Mouse (Mus musculus) CH12.LX (cell line): ENCODE measurements around the gene Zfp385c. TPM values are rescaled to one million over a fixed set of nuclear protein-coding genes. Genes with fewer than 3 reads are reported as not detected.

ENCODE experiments used
- DNase-seq: peaks from one replicate; pipeline ENCODE4 v3.0.0-alpha.2; 2013; ENCODE audit errors: extremely low read depth
- H3K27ac ChIP-seq: 2 replicates; pipeline ENCODE4 v1.5.1; 2012; ENCODE audit warnings: low read depth, mild to moderate bottlenecking, control low read depth, moderate library complexity; ENCODE audit not compliant: insufficient read depth
- H3K27me3 ChIP-seq: replicated peaks from 2 replicates; pipeline ENCODE3; 2012; ENCODE audit warnings: inconsistent platforms
- H3K36me3 ChIP-seq, 2 experiments: replicated peaks in 1 of 2; 2 replicates each; pipeline versions ENCODE3 to v1.6.1; 2012; ENCODE audit warnings: inconsistent platforms in 1 of 2, low read length in 1 of 2, mild to moderate bottlenecking in 1 of 2, mixed read lengths in 1 of 2, moderate library complexity in 1 of 2; ENCODE audit not compliant: control insufficient read depth in 1 of 2, insufficient read depth in 1 of 2
- H3K4me1 ChIP-seq, 2 experiments: 2 replicates each; pipeline ENCODE4 v1.6.1; 2012; ENCODE audit warnings: inconsistent platforms in 1 of 2, moderate library complexity in 1 of 2; ENCODE audit not compliant: insufficient read depth in 2 of 2, control insufficient read depth in 1 of 2
- H3K4me2 ChIP-seq: 2 replicates; pipeline ENCODE4 v1.6.1; 2012; ENCODE audit warnings: low read depth, mild to moderate bottlenecking, control low read depth; ENCODE audit not compliant: poor library complexity, insufficient read depth, severe bottlenecking
- H3K4me3 ChIP-seq, 3 experiments: fragments of 150-350 bp in 1 of 3; sonication (generic) in 1 of 3; replicated peaks in 1 of 3; 2 replicates each; pipeline versions ENCODE3 to v1.5.1; 2011 to 2012; ENCODE audit warnings: low read depth in 2 of 3, low read length in 2 of 3, mild to moderate bottlenecking in 2 of 3, moderate library complexity in 2 of 3, control low read depth in 1 of 3, improper control_type of control experiment in 1 of 3, inconsistent platforms in 1 of 3, mixed read lengths in 1 of 3; ENCODE audit not compliant: poor library complexity in 1 of 3
- H3K79me2 ChIP-seq: replicated peaks from 2 replicates; pipeline ENCODE4 v1.6.1; 2012; ENCODE audit warnings: mild to moderate bottlenecking, moderate library complexity; ENCODE audit not compliant: control insufficient read depth, poor library complexity, insufficient read depth, severe bottlenecking; ENCODE audit errors: extremely low read depth
- H3K9ac ChIP-seq: 2 replicates; pipeline ENCODE4 v1.6.1; 2012; ENCODE audit warnings: low read depth, mild to moderate bottlenecking, control low read depth, moderate library complexity; ENCODE audit not compliant: insufficient read depth
- H3K9me3 ChIP-seq: replicated peaks from 2 replicates; pipeline ENCODE3; 2012; ENCODE audit warnings: low read length, inconsistent platforms, mixed read lengths
- BHLHE40 ChIP-seq: IDR thresholded peaks from 2 replicates; pipeline ENCODE4 v1.6.1; 2011; ENCODE audit warnings: mild to moderate bottlenecking, low read depth, low read length, improper control_type of control experiment
- CHD2 ChIP-seq: IDR thresholded peaks from 2 replicates; pipeline ENCODE4 v1.6.1; 2011; ENCODE audit warnings: low read length, improper control_type of control experiment
- E2F4 ChIP-seq: IDR thresholded peaks from 2 replicates; pipeline ENCODE4 v1.6.1; 2011; ENCODE audit warnings: low read depth, low read length, improper control_type of control experiment; ENCODE audit not compliant: insufficient replicate concordance
- ELF1 ChIP-seq: IDR thresholded peaks from 2 replicates; pipeline ENCODE4 v1.6.1; 2014; ENCODE audit warnings: low read depth, mild to moderate bottlenecking, inconsistent platforms, low read length, improper control_type of control experiment
- EP300 ChIP-seq: IDR thresholded peaks from 2 replicates; pipeline ENCODE4 v1.6.1; 2011; ENCODE audit warnings: low read length, improper control_type of control experiment
- ETS1 ChIP-seq: conservative IDR thresholded peaks from 2 replicates; pipeline ENCODE4 v1.6.1; 2012; ENCODE audit warnings: low read depth, mild to moderate bottlenecking, inconsistent platforms, low read length, improper control_type of control experiment, moderate library complexity
- HCFC1 ChIP-seq: IDR thresholded peaks from 2 replicates; pipeline ENCODE4 v1.6.1; 2012; ENCODE audit warnings: low read depth, mild to moderate bottlenecking, inconsistent platforms, low read length, improper control_type of control experiment
- IRF4 ChIP-seq: IDR thresholded peaks from 2 replicates; pipeline ENCODE4 v1.6.1; 2014; ENCODE audit warnings: low read depth, mild to moderate bottlenecking, inconsistent platforms, low read length, improper control_type of control experiment
- MAFK ChIP-seq: IDR thresholded peaks from 2 replicates; pipeline ENCODE4 v1.6.1; 2011; ENCODE audit warnings: low read length, improper control_type of control experiment; ENCODE audit not compliant: insufficient replicate concordance
- MAX ChIP-seq: IDR thresholded peaks from 2 replicates; pipeline ENCODE4 v1.6.1; 2011; ENCODE audit warnings: low read length, improper control_type of control experiment
- MXI1 ChIP-seq: IDR thresholded peaks from 2 replicates; pipeline ENCODE4 v1.6.1; 2011; ENCODE audit warnings: mild to moderate bottlenecking, low read depth, low read length, improper control_type of control experiment
- MYC ChIP-seq: IDR thresholded peaks from 2 replicates; pipeline ENCODE4 v1.6.1; 2011; ENCODE audit warnings: low read depth, mild to moderate bottlenecking, improper control_type of control experiment, low read length
- NELFE ChIP-seq: IDR thresholded peaks from 2 replicates; pipeline ENCODE4 v1.6.1; 2011; ENCODE audit warnings: low read depth, low read length, improper control_type of control experiment
- PAX5 ChIP-seq: IDR thresholded peaks from 2 replicates; pipeline ENCODE4 v1.6.1; 2012; ENCODE audit warnings: low read length, inconsistent platforms, mixed read lengths
- POLR2AphosphoS2 ChIP-seq: IDR thresholded peaks from 2 replicates; pipeline ENCODE4 v1.6.1; 2011; ENCODE audit warnings: low read depth, low read length, improper control_type of control experiment
- RCOR1 ChIP-seq: conservative IDR thresholded peaks from 2 replicates; pipeline ENCODE4 v1.6.1; 2012; ENCODE audit warnings: low read depth, mild to moderate bottlenecking, inconsistent platforms, low read length, improper control_type of control experiment
- SIN3A ChIP-seq: IDR thresholded peaks from 2 replicates; pipeline ENCODE4 v1.6.1; 2012; ENCODE audit warnings: low read length, improper control_type of control experiment, inconsistent platforms
- TCF12 ChIP-seq: IDR thresholded peaks from 2 replicates; pipeline ENCODE4 v1.6.1; 2014; ENCODE audit warnings: low read depth, mild to moderate bottlenecking, inconsistent platforms, low read length, improper control_type of control experiment
- USF1 ChIP-seq: IDR thresholded peaks from 2 replicates; pipeline ENCODE4 v1.6.1; 2014; ENCODE audit warnings: low read depth, mild to moderate bottlenecking, inconsistent platforms, low read length, improper control_type of control experiment
- USF2 ChIP-seq: conservative IDR thresholded peaks from 2 replicates; pipeline ENCODE4 v1.6.1; 2011; ENCODE audit warnings: low read depth, low read length, improper control_type of control experiment
- ZKSCAN1 ChIP-seq: IDR thresholded peaks from 2 replicates; pipeline ENCODE4 v1.6.1; 2012; ENCODE audit warnings: low read depth, inconsistent platforms, low read length, improper control_type of control experiment, borderline replicate concordance
- ZMIZ1 ChIP-seq: IDR thresholded peaks from 2 replicates; pipeline ENCODE4 v1.6.1; 2012; ENCODE audit warnings: low read depth, mild to moderate bottlenecking, inconsistent platforms, low read length, improper control_type of control experiment
- ZNF384 ChIP-seq: IDR thresholded peaks from 2 replicates; pipeline ENCODE4 v1.6.1; 2012; ENCODE audit warnings: low read depth, low read length, improper control_type of control experiment, inconsistent platforms
- dilution Hi-C: fragments of 300-500 bp; cut with MboI; formaldehyde crosslinking; loops from 2 replicates; pipeline ENCODE4 v1.14.3; 2020; ENCODE audit warnings: low sequenced_read_pairs; ENCODE audit not compliant: extremely low pct_unique_long_range_greater_than_20kb, extremely low pct_ligation_motif_present
- in situ Hi-C: fragments of 300-500 bp; cut with MboI; formaldehyde crosslinking; loops from 3 replicates; pipeline ENCODE4 v1.14.3; 2019; ENCODE audit warnings: low sequenced_read_pairs, low pct_ligation_motif_present, low pct_unique_long_range_greater_than_20kb, mixed read lengths
- polyA plus RNA-seq: library from polyadenylated mRNA; unstranded; fragments of >175 nt; gene quantifications from 2 replicates; pipeline ENCODE4 v1.2.1, GENCODE M21; 2012; ENCODE audit warnings: low read depth; ENCODE audit not compliant: insufficient read length
- total RNA-seq, 2 experiments: library from RNA; depleted of rRNA; stranded (reverse); fragments of 300-350 nt in 1 of 2; fragments of >200 nt in 1 of 2; gene quantifications; 2 replicates each; pipeline ENCODE4 v1.2.3; 2012 to 2014

Gene Zfp385c
- total and polyA plus RNA-seq, 3 experiments, result 0.08 to 0.14 TPM; not detected in 1

- TF ChIP-seq HCFC1 (0 out of 2 replicates have a peak, but pooled peaks have one; percentile 2), EP300 (0 out of 2 replicates have a peak, but pooled peaks have one; percentile 13), POLR2AphosphoS2 (0 out of 2 replicates have a peak, but pooled peaks have one; percentile 30), CHD2 (0 out of 2 replicates have a peak, but pooled peaks have one; percentile 14), ZNF384 (no peak), ZMIZ1 (peak; percentile 45; the same call in 1 of the 2 replicates), SIN3A (no peak)
- in situ Hi-C loops (no loop called here), dilution Hi-C loops (no loop called here)
- peaks cover 39% of the 10 kb centered on the region for H3K79me2 ChIP-seq
- no peaks in the 10 kb centered on the region for H3K27me3 ChIP-seq
- no peak for DNase-seq
- H3K4me1 ChIP-seq, result peaks cover 67 to 94% of the 10 kb centered on the region in 2 experiments
- H3K9me3 ChIP-seq, result no peaks in the 10 kb centered on the region
- H3K4me3 ChIP-seq, result peak overlapping the region in 1 of 3 experiments; percentile 10
- H3K4me2 ChIP-seq, result peak overlapping the region; percentile 31
- H3K36me3 ChIP-seq, result peaks cover 64 to 84% of the 10 kb centered on the region in 2 experiments
- peak overlapping the region; percentile 8; the same call in 1 of the 2 replicates for H3K9ac ChIP-seq
- H3K27ac ChIP-seq, result peak overlapping the region; percentile 40
Measured at GRCm38 (mm10) chr11:100579116-100579799, 113.0 kb downstream of the Zfp385c start.

- H3K9ac ChIP-seq, result peak overlapping the region; percentile 8; the same call in 1 of the 2 replicates
- H3K36me3 ChIP-seq, result peaks cover 52 to 72% of the 10 kb centered on the region in 2 experiments
- in situ Hi-C loops, result no loop called here
- H3K4me3 ChIP-seq, result peak overlapping the region; percentile 4 to 13 (median 10)
- peaks cover 56 to 87% of the 10 kb centered on the region in 2 experiments for H3K4me1 ChIP-seq
- no peak for DNase-seq
- peak overlapping the region; percentile 27 for H3K27ac ChIP-seq
- peaks cover 34% of the 10 kb centered on the region for H3K79me2 ChIP-seq
- no peaks in the 10 kb centered on the region for H3K27me3 ChIP-seq
- H3K4me2 ChIP-seq, result peak overlapping the region; percentile 31
- TF ChIP-seq IRF4 (peak; percentile 92), MXI1 (peak; percentile 94), E2F4 (no peak), RCOR1 (0 out of 2 replicates have a peak, but pooled peaks have one; percentile 65), CHD2 (peak; percentile 33; the same call in 1 of the 2 replicates), ZKSCAN1 (no peak), PAX5 (no peak), BHLHE40 (peak; percentile 82), ZMIZ1 (0 out of 2 replicates have a peak, but pooled peaks have one; percentile 15), ETS1 (peak; percentile 73), ELF1 (no peak), TCF12 (peak; percentile 89), MYC (peak; percentile 93), SIN3A (peak; percentile 90), MAFK (0 out of 2 replicates have a peak, but pooled peaks have one; percentile 2), EP300 (peak; percentile 93), USF1 (peak; percentile 55), USF2 (peak; percentile 42; the same call in 1 of the 2 replicates), NELFE (0 out of 2 replicates have a peak, but pooled peaks have one; percentile 19), MAX (peak; percentile 94)
- TF ChIP-seq, all 38 proteins: peak for 16
- dilution Hi-C loops, result no loop called here
- H3K9me3 ChIP-seq, result no peaks in the 10 kb centered on the region
Measured at GRCm38 (mm10) chr11:100577852-100578599, 114.2 kb downstream of the Zfp385c start.
